Mouse (Mus musculus): ENCODE measurements around the gene Tgfbr3. TPM values are rescaled to one million over a fixed set of nuclear protein-coding genes. Genes with fewer than 3 reads are reported as not detected.

The Tgfbr3 gene
- polyA plus RNA-seq, 1 experiment from 2014 or later, result 21.4 TPM

DNA sequence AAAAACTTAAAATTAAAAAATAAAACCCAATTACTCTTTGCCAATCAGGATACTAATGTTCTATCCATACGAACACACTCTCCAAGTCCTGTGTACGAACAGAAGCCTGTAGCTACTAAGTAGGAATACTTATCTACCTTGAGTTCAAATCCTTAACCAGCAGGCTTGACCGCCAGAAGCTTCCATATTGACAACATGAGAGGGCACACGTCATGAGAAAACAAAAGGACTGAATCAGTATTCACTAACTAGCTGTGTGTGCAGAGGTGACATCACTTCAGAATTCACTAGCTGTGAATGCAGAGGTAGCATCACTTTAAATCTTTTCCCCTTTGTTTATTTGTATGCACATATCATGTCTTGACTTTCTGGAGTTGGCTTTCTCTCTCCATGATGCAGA, 4.6 kb upstream of the Tgfbr3 start:
- 88% methylated on average over 4 of the region's 4 CpGs for WGBS
- ATAC-seq, result no peak

GRCm38 (mm10) chr5:107289986-107290385, 557 bp upstream of the Tgfbr3 start:
- no peak overlapping the region for H3K9ac ChIP-seq (replicated peaks; ENCODE audit: low read depth)
- peak overlapping the region; percentile 87 for H3K4me2 ChIP-seq (replicated peaks; ENCODE audit: low read depth, low read length)
- no peaks in the 10 kb centered on the region for H3K36me3 ChIP-seq (ENCODE audit: insufficient read depth, low read length)
- no peaks in the 10 kb centered on the region for H3K9me3 ChIP-seq (ENCODE audit: low read length)
- no peak for ATAC-seq
- WGBS, result 40% methylated on average over 8 of the region's 8 CpGs
- DNase-seq (ENCODE audit: low spot score), result no peak
- H3K4me1 ChIP-seq (ENCODE audit: insufficient read depth, low read depth, low read length), result peaks cover 2% of the 10 kb centered on the region; the same call in 1 of the 2 replicates
- no peak overlapping the region for H3K27ac ChIP-seq (ENCODE audit: low read length)
- TF ChIP-seq CTCF (IDR thresholded peaks at IDR 0.05), result no peak
- no peak for TF ChIP-seq EP300 (IDR thresholded peaks at IDR 0.05)
- H3K4me3 ChIP-seq (ENCODE audit: low read depth, low read length), result no peak overlapping the region
- no peaks in the 10 kb centered on the region for H3K27me3 ChIP-seq (replicated peaks; ENCODE audit: insufficient read depth, low read length)

More for the DNA sequence above, 4.6 kb upstream of the Tgfbr3 start:
- Histone ChIP-seq H3K9ac (replicated peaks; ENCODE audit: low read depth) (no peak overlapping the region), H3K4me1 (ENCODE audit: insufficient read depth, low read depth, low read length) (peaks cover 9% of the 10 kb centered on the region; the same call in 1 of the 2 replicates), H3K27me3 (replicated peaks; ENCODE audit: insufficient read depth, low read length) (no peaks in the 10 kb centered on the region), H3K4me2 (replicated peaks; ENCODE audit: low read depth, low read length) (no peak overlapping the region), H3K27ac (ENCODE audit: low read length) (no peak overlapping the region), H3K9me3 (ENCODE audit: low read length) (no peaks in the 10 kb centered on the region), H3K36me3 (ENCODE audit: insufficient read depth, low read length) (no peaks in the 10 kb centered on the region), H3K4me3 (ENCODE audit: low read depth, low read length) (no peak overlapping the region)
- TF ChIP-seq CTCF (IDR thresholded peaks at IDR 0.05) (no peak), EP300 (IDR thresholded peaks at IDR 0.05) (no peak)
- DNase-seq (ENCODE audit: low spot score), result no peak

DNA sequence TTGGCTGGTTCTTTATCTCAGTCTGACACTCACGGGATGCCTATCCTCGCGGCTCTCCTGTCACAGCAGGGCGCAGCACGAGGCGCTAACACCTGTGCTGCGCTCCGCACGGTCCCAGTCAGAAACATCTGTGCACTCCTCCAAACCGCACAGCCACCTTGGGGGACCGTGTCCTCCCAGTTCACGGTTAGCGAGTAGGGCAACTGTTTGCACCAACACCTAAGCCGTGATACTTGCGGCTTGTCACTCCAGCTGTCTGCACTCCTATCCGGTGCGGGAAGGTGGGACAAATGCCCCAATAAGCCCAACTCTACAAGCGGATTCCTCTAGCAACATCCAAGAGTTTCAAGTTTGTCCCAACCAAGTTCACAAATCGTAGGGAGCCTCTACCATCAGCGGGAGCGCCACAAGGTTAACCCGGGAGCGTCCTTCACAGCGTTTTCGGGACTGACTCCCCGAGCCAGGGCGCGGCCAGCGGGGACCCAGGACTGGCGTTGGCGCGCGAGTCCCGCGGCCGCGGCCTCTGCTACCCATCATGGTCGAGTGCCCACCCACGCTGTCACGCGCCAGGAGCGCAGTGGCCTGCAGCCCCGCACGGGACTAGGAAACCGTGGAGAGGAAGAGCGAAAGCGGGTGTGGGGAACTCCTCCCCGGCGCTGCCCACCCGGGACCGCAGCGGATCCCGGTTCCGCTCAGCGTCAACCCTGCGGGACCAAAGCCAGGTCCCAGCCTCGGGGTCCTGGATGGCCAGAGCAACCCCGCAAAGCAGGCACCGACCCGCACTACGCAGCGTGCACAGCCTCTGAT, 799 bp downstream of the Tgfbr3 start:
- peak overlapping the region; percentile 81 for H3K9ac ChIP-seq (replicated peaks; ENCODE audit: low read depth)
- H3K4me3 ChIP-seq (ENCODE audit: low read depth, low read length), result peak overlapping the region; percentile 86
- under 1% methylated on average over 56 of the region's 62 CpGs for WGBS
- DNase-seq (ENCODE audit: low spot score) (peak; percentile 49), ATAC-seq (peak; percentile 28; the same call in 1 of the 2 replicates)
- TF ChIP-seq CTCF (IDR thresholded peaks at IDR 0.05), result no peak
- no peak for TF ChIP-seq EP300 (IDR thresholded peaks at IDR 0.05)
- no peaks in the 10 kb centered on the region for H3K9me3 ChIP-seq (ENCODE audit: low read length)
- no peaks in the 10 kb centered on the region for H3K36me3 ChIP-seq (ENCODE audit: insufficient read depth, low read length)
- no peaks in the 10 kb centered on the region for H3K27me3 ChIP-seq (replicated peaks; ENCODE audit: insufficient read depth, low read length)
- peak overlapping the region; percentile 87 for H3K4me2 ChIP-seq (replicated peaks; ENCODE audit: low read depth, low read length)
- peak overlapping the region; percentile 95 for H3K27ac ChIP-seq (ENCODE audit: low read length)
- H3K4me1 ChIP-seq (ENCODE audit: insufficient read depth, low read depth, low read length), result no peaks in the 10 kb centered on the region

GRCm38 (mm10) chr5:107287908-107288267, 1.5 kb downstream of the Tgfbr3 start:
- no peak for TF ChIP-seq CTCF (IDR thresholded peaks at IDR 0.05)
- no peak for TF ChIP-seq EP300 (IDR thresholded peaks at IDR 0.05)
- Histone ChIP-seq H3K36me3 (ENCODE audit: insufficient read depth, low read length) (no peaks in the 10 kb centered on the region), H3K4me2 (replicated peaks; ENCODE audit: low read depth, low read length) (peak overlapping the region; percentile 87), H3K4me1 (ENCODE audit: insufficient read depth, low read depth, low read length) (no peaks in the 10 kb centered on the region), H3K4me3 (ENCODE audit: low read depth, low read length) (peak overlapping the region; percentile 86), H3K9ac (replicated peaks; ENCODE audit: low read depth) (peak overlapping the region; percentile 81), H3K27ac (ENCODE audit: low read length) (peak overlapping the region; percentile 95), H3K27me3 (replicated peaks; ENCODE audit: insufficient read depth, low read length) (no peaks in the 10 kb centered on the region), H3K9me3 (ENCODE audit: low read length) (no peaks in the 10 kb centered on the region)
- DNase-seq (ENCODE audit: low spot score) (peak; percentile 30), ATAC-seq (no peak)
- WGBS, result 36% methylated on average over 5 of the region's 5 CpGs

GRCm38 (mm10) chr5:107287254-107287907, 2.0 kb downstream of the Tgfbr3 start:
- Histone ChIP-seq H3K4me1 (ENCODE audit: insufficient read depth, low read depth, low read length) (no peaks in the 10 kb centered on the region), H3K36me3 (ENCODE audit: insufficient read depth, low read length) (no peaks in the 10 kb centered on the region), H3K4me3 (ENCODE audit: low read depth, low read length) (peak overlapping the region; percentile 86), H3K27me3 (replicated peaks; ENCODE audit: insufficient read depth, low read length) (no peaks in the 10 kb centered on the region), H3K9ac (replicated peaks; ENCODE audit: low read depth) (no peak overlapping the region), H3K9me3 (ENCODE audit: low read length) (no peaks in the 10 kb centered on the region), H3K27ac (ENCODE audit: low read length) (no peak overlapping the region), H3K4me2 (replicated peaks; ENCODE audit: low read depth, low read length) (peak overlapping the region; percentile 87)
- peak; percentile 81 for TF ChIP-seq CTCF (IDR thresholded peaks at IDR 0.05)
- TF ChIP-seq EP300 (IDR thresholded peaks at IDR 0.05), result no peak
- 18% methylated on average over 6 of the region's 6 CpGs for whole genome bisulfite sequencing
- no peak for ATAC-seq
- peak; percentile 86 for DNase-seq (ENCODE audit: low spot score)

DNA sequence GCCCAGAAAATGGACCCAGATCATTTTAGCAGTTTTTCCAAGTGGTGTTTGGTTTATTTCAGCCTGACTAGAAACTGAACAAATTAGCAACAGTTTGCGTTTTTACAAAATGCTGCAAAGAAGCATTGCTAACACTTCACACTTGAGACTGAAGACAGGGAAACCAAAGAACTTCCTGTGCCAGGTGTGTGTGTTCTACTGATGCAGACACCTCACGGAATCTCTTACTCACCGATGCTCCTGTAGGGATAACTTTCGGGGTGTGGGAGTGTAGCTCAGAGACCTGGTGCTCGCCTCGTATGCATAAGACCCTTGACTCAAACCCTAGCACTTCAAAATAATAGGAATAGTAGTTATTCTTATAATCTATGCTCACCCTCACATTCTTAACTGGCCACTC, 3.9 kb downstream of the Tgfbr3 start:
- H3K4me2 ChIP-seq (replicated peaks; ENCODE audit: low read depth, low read length), result no peak overlapping the region
- ATAC-seq (no peak), DNase-seq (ENCODE audit: low spot score) (no peak)
- TF ChIP-seq EP300 (IDR thresholded peaks at IDR 0.05) (no peak), CTCF (IDR thresholded peaks at IDR 0.05) (no peak)
- no peak overlapping the region for H3K27ac ChIP-seq (ENCODE audit: low read length)
- no peaks in the 10 kb centered on the region for H3K36me3 ChIP-seq (ENCODE audit: insufficient read depth, low read length)
- H3K27me3 ChIP-seq (replicated peaks; ENCODE audit: insufficient read depth, low read length), result no peaks in the 10 kb centered on the region
- no peaks in the 10 kb centered on the region for H3K4me1 ChIP-seq (ENCODE audit: insufficient read depth, low read depth, low read length)
- H3K9ac ChIP-seq (replicated peaks; ENCODE audit: low read depth), result no peak overlapping the region
- no peak overlapping the region for H3K4me3 ChIP-seq (ENCODE audit: low read depth, low read length)
- H3K9me3 ChIP-seq (ENCODE audit: low read length), result no peaks in the 10 kb centered on the region
- WGBS, result 82% methylated on average over 6 of the region's 6 CpGs
